Mouse (Mus musculus) bone marrow, adult 2 months (tissue): ENCODE measurements around the gene Sp6. TPM values are rescaled to one million over a fixed set of nuclear protein-coding genes. Genes with fewer than 3 reads are reported as not detected.

Experiments used
- H3K27ac ChIP-seq: fragments of 200-500 bp; 2 replicates; pipeline ENCODE4 v1.5.1; 2012; ENCODE audit warnings: low read depth, mild to moderate bottlenecking, control low read depth, inconsistent platforms, low read length; ENCODE audit not compliant: control insufficient read depth, poor library complexity, insufficient read depth
- H3K4me1 ChIP-seq: fragments of 200-500 bp; 2 replicates; pipeline ENCODE4 v1.6.1; 2011; ENCODE audit warnings: low read length; ENCODE audit not compliant: control insufficient read depth, insufficient read depth
- H3K4me3 ChIP-seq: fragments of 200-500 bp; replicated peaks from 2 replicates; pipeline ENCODE3; 2011; ENCODE audit warnings: mild to moderate bottlenecking, low read depth, low read length, control low read depth; ENCODE audit not compliant: control insufficient read depth
- CTCF ChIP-seq: fragments of 200-500 bp; IDR thresholded peaks from 2 replicates; pipeline ENCODE4 v1.5.1; 2011; ENCODE audit warnings: low read length, control low read depth; ENCODE audit not compliant: control insufficient read depth, insufficient read depth
- POLR2A ChIP-seq: fragments of 200-500 bp; IDR thresholded peaks from 2 replicates; pipeline ENCODE4 v1.6.1; 2011; ENCODE audit warnings: low read depth, mild to moderate bottlenecking, control low read depth, low read length, borderline replicate concordance; ENCODE audit not compliant: control insufficient read depth
- WGBS: fragments of 180-500 bp; shearing (Covaris S2); methylation state at CpG from one replicate; pipeline ENCODE4 v1.1.7; 2018; 5-methylcytosine and 5-hydroxymethylcytosine counted together
- polyA plus RNA-seq: library from polyadenylated mRNA; stranded (reverse); fragments of >200 nt; gene quantifications from 2 replicates; pipeline ENCODE4 v1.2.4, GENCODE M21; 2011; ENCODE audit warnings: low replicate concordance; ENCODE audit not compliant: missing spikeins, insufficient read depth, insufficient read length

The Sp6 gene
- polyA plus RNA-seq, 1 experiment = 1.00 TPM

GRCm38 (mm10) chr11:97071129-97071528 lies 57.9 kb downstream of the Sp6 start:
- TF ChIP-seq POLR2A = no peak
- TF ChIP-seq CTCF = no peak
- H3K4me3 ChIP-seq = no peak overlapping the region
- 56% methylated on average over 1 of the region's 1 CpGs for WGBS
- H3K4me1 ChIP-seq = no peaks in the 10 kb centered on the region
- no peak overlapping the region for H3K27ac ChIP-seq

DNA sequence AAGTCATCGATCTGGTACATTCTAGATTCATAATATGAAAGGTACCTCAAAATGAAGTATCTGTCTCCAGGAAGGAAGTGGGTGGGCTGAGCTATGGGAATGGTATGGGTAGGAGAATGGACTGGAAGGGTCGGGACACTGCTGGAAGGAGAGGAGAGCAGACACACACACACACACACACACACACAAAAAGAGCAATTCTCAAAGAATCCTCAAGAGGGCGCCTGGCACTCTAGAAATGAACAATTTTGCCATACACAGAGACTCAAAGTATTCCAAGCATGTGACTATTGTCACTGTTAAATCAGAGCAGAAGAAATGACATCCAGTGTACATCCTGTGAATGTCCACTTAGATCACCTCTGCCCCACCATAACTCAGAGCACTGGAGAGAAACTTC lies 59.3 kb downstream of the Sp6 start:
- 28% methylated on average over 3 of the region's 3 CpGs for WGBS
- no peaks in the 10 kb centered on the region for H3K4me1 ChIP-seq
- TF ChIP-seq POLR2A = no peak
- peak; percentile 18; the same call in 1 of the 2 replicates for TF ChIP-seq CTCF
- no peak overlapping the region for H3K27ac ChIP-seq
- no peak overlapping the region for H3K4me3 ChIP-seq

DNA sequence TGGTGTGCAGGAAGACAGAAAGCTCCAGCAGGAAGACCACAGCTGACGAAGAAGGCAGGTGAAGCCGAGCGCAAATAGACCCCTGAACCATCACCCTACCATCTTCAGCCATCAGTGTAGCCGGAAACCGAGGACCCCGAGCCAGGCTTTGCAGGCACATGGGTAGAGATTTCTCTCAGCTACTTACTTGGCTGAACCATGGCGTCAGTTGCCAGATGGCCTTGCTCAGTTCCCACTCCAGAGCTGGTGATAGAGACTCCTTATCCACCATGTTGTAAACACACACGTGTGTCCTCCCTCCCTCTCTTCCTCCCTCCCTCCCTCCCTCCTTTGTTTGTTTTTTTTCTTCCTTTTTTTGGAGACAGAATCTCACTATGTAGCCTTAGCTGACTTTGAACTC lies 61.0 kb downstream of the Sp6 start:
- Histone ChIP-seq H3K4me1 (no peaks in the 10 kb centered on the region), H3K4me3 (no peak overlapping the region), H3K27ac (no peak overlapping the region)
- WGBS = 64% methylated on average over 8 of the region's 8 CpGs
- TF ChIP-seq POLR2A (no peak), CTCF (no peak)

Other genes with a start within 250 kb of the Sp6 start
- gene Snx11, start 235.8 kb upstream of the Sp6 start, polyA plus RNA-seq = 27.5 and 37.0 TPM in 2 replicates
- gene Cbx1, start 224.3 kb upstream of the Sp6 start, polyA plus RNA-seq = 43.1 and 60.2 TPM in 2 replicates
- gene Nfe2l1, start 183.4 kb upstream of the Sp6 start, polyA plus RNA-seq = 36.7 and 54.1 TPM in 2 replicates
- 6.0 and 19.2 TPM in 2 replicates for gene Copz2, start 163.5 kb upstream of the Sp6 start, polyA plus RNA-seq
- 16.4 and 39.4 TPM in 2 replicates for gene Cdk5rap3, start 96.9 kb upstream of the Sp6 start, polyA plus RNA-seq
- not detected in 2 replicates for gene Prr15l, start 85.3 kb upstream of the Sp6 start, polyA plus RNA-seq
- gene Pnpo, start 69.4 kb upstream of the Sp6 start, polyA plus RNA-seq = 65.6 and 132 TPM in 2 replicates
- 14.6 and 16.9 TPM in 2 replicates for gene Sp2, start 30.4 kb upstream of the Sp6 start, polyA plus RNA-seq
- gene Scrn2, start 16.5 kb downstream of the Sp6 start, polyA plus RNA-seq = 3.0 and 6.7 TPM in 2 replicates
- gene Lrrc46, start 28.0 kb downstream of the Sp6 start, polyA plus RNA-seq = not detected in 2 replicates
- gene Mrpl10, start 28.2 kb downstream of the Sp6 start, polyA plus RNA-seq = 21.1 and 25.1 TPM in 2 replicates
- 8.2 and 17.7 TPM in 2 replicates for gene Osbpl7, start 37.2 kb downstream of the Sp6 start, polyA plus RNA-seq
- gene Tbx21, start 101.9 kb downstream of the Sp6 start, polyA plus RNA-seq = 0.77 and 2.2 TPM in 2 replicates
- 6.3 and 16.6 TPM in 2 replicates for gene Tbkbp1, start 138.1 kb downstream of the Sp6 start, polyA plus RNA-seq
- 66.4 and 67.4 TPM in 2 replicates for gene Kpnb1, start 174.5 kb downstream of the Sp6 start, polyA plus RNA-seq